Mouse (Mus musculus): ENCODE results near the gene Dapk1.

GRCm38 (mm10) chr13:60755251-60755650, 153.5 kb downstream of the Dapk1 start:
- TF ChIP-seq CTCF (IDR thresholded peaks at IDR 0.05; ENCODE audit: low read depth) (no peak), EP300 (IDR thresholded peaks at IDR 0.05; ENCODE audit: low read depth) (no peak)
